Mouse (Mus musculus) left cerebral cortex, postnatal 4 days (tissue): Measurements from ENCODE around the gene Ptpa. TPM values are rescaled to one million over a fixed set of nuclear protein-coding genes. Genes with fewer than 3 reads are reported as not detected.
"Not testable (repeated sequence)": the region's sequence is repeated elsewhere in the genome, so short reads cannot be mapped to it uniquely, and the experiment has no call there.

Source experiments
- DNase-seq: peaks from one replicate; pipeline ENCODE4 v3.0.0-alpha.2; 2022
- intact Hi-C: fragments of 180-260 bp; cut with DNase I; formaldehyde crosslinking; loops from one replicate; pipeline ENCODE4 v1.15.1; 2025
- total RNA-seq, 2 experiments: library from RNA; stranded (reverse); gene quantifications; 2 replicates each; pipeline ENCODE4 v1.2.3; 2021

Ptpa gene
- total RNA-seq, 2 experiments from 2014 or later: 145 to 153 TPM

DNA sequence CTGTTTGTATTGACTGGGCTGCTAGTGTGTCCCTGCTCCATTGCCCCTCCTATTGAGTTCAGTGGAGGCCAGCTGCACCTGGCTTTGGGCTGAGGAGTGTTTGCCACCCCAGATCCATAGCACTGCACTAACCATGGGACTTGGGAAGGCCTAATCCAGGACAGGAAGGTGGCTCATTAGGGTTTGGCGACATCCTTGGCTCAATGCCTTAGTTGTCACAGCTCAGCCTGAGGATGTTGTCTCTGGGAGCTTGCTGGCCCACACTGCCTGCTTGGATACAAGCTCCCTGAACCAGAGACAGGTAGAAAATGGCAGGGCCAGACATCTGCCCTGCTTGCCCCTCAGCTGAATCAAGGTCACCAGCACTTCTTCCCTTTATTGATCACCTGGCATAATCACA is 14.3 kb upstream of the Ptpa start:
- intact Hi-C loops: no loop called here
- no peak for DNase-seq

GRCm38 (mm10) chr2:30402351-30402826 is 13.4 kb upstream of the Ptpa start:
- peak; percentile 47 for DNase-seq
- intact Hi-C loops: no loop called here

DNA sequence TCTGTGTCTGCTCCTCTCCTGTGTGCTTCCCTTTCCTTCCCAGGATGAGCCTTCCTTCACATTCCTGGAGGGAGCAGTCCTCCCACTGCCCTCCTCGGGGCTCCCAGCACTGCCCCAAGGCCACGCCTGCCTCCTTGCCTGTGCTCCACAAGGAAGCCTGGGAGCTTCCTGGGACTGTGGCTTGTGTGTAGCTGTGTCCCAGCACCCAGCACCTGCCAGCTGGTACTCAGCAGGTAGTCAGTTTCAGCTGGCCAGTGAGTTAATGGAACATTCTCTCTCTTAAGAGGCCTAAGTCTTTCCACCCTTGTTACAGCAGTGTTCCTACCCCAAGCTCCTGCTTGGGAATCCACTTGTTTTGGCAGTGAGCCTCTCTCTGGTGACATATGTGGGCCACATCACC is 13.0 kb upstream of the Ptpa start:
- intact Hi-C loops: no loop called here
- peak; percentile 25 for DNase-seq

DNA sequence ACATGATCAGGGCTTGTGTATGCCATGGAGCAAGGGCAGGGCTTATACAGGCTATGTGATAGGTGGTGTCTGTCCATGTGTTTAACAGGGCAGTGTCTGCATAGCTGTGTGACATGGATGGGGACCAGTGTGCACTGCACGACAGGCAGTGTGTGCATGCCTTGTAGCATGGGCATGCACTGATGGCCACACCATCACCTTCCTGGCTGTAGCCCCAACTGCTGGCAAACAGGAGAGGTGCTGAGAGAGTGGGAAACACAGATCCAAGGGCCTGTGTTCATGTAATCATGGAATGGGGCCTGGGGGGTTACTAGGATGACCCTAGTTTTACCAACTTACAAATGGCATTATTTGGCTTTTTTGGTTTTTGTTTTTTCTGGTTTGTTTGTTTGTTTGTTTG is 12.0 kb upstream of the Ptpa start:
- DNase-seq: no peak
- intact Hi-C loops: no loop called here

- intact Hi-C loops: no loop called here
- no peak for DNase-seq
Measured at GRCm38 (mm10) chr2:30407221-30407620, 8.6 kb upstream of the Ptpa start.

- intact Hi-C loops: no loop called here
- DNase-seq: no peak
Measured at GRCm38 (mm10) chr2:30407778-30408177, 8.1 kb upstream of the Ptpa start.

DNA sequence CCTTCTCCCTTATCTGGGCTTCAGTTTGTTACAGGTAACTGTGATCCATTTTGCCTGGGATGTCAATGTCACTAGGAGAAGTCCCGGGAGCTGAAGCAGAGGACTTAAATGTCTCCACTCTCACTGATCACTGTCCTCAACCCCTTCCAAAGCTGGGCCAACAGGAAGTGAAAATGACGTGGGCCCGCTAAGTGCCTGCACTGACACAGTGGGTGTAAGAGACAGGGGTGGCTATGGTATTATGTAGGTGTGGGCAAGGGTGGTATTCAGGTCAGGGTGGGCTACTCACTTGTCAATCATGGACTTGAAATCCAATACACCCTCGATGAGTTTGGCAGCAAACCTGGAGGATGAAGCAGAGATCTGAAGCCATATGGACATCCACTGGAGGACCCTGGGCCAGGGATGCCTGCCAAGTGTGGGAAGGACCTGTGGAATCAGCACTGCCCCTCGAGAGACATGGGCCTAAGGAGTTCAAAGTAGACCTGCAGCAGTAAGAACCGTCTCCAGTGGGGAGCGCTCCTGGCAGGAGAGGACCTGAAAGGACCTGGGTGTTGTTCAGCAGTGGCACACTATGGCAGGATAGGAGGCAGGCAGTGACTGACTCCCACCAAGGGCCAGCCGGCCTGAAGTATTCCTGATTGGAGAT is 7.3 kb upstream of the Ptpa start:
- intact Hi-C loops: no loop called here
- DNase-seq: no peak

DNA sequence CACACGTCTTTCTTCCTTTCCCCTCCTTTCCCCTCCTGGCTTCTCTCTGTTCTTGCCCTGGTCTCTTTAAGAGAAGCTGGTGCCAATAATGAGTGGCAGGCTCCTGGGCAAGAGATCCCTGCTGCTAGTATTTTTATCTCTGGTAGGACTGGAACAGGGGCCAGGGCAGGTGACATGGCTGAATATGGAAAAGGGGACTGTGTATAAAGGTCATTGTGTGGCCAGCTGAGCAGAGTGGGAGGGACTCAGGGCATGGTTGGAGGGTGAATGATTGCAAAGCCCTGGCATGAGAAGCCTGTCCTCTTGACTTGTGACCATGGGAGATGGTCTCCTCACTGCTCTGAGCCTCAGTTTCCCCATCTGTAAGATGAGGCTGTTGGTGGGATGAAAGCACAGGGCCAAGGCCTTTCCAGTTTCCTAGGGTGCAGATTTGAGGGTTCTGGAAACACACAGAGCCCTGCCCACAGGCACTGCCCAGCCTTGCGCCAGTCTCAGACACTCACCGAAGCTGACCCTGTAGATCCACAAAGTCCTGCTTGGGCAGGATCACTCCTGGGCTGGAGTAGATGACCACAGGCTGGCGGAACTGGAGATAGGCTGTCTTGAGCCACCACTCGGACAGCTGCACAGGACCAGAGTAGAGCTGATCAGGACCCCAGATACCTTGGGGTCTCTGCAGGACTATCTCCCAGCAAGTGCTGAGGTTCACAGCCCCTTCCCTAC is 6.2 kb upstream of the Ptpa start:
- intact Hi-C loops: no loop called here

DNA sequence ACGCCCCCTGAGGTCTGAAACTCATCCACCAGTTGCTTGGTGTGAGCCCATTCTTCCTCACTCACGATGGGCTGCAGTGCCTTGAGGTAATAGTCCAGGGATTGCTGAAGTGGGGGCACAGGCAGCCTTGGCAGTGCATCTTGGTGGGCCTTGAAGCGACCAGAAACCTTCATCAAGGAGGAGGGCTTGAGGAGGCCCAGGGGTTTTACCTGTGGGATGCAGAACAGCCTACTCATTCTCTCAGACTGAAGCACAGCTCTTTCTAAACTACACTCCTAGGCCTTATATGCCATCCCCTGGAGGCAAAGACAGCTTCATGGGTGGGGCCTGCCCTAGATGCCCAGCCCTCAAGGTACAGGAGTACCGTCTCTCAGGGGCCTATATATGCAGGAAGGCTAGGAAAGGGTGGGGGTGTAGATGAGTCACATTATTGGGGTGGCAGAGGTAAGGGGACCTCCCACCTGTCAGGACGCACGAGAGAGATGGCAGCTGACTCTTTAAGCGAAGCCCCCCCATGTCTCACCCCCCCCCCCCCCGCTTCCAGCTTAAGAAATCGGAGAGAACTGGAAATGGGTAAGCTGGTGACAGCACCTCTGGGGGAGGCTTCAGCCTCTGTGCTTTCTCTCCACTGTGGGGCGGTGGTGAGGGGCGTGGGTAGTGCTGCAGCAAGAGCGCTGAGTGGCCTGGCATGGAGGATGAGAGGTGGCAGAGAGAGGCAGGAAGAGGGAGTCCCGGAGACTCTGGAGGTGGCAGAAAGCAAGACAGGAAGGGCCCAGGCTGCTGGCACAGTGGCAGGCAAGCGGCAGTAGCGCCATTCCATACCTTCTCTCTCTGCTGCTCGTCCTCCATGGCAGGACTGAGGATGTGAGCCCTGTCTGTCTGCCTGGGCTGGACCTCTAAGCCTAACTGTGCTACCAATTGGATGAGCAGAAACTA is 2.5 kb upstream of the Ptpa start:
- DNase-seq: no peak

More for the DNA sequence above, 6.2 kb upstream of the Ptpa start:
- no peak for DNase-seq

GRCm38 (mm10) chr2:30414101-30414500 is 1.7 kb upstream of the Ptpa start:
- DNase-seq: no peak
- intact Hi-C loops: no loop called here

More for the DNA sequence above, 2.5 kb upstream of the Ptpa start:
- intact Hi-C loops: no loop called here

DNA sequence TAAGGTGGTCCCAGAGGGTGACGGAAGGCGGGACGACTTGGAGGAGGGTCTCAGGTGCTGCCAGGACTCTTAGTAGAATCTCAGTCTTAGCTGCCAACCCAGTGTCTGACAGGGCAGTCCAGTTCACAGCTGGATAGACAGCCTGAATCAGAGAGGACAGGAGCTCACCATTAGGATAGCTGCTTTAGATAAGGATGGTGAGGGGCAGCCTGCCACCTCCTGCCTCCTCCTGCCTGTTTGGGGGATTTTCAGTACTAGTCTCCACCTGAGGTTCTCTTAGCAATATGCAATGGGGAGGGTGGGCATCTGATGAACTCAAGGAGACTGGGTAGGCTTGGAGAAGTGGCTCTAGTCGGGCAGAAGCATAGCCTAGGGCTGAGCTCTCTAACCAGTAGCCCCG is 1.2 kb upstream of the Ptpa start:
- intact Hi-C loops: no loop called here
- DNase-seq: no peak

- intact Hi-C loops: no loop called here
- peak; percentile 89 for DNase-seq
Measured at GRCm38 (mm10) chr2:30415157-30415935, 493 bp upstream of the Ptpa start, which contains the start of gene Crat. Gene Crat, minus strand, starts transcription at chr2:30415813.

GRCm38 (mm10) chr2:30416649-30416965 is 768 bp downstream of the Ptpa start:
- DNase-seq: no peak
- intact Hi-C loops: no loop called here

GRCm38 (mm10) chr2:30417154-30417553 is 1.3 kb downstream of the Ptpa start:
- DNase-seq, intact Hi-C loops: not testable (repeated sequence)

DNA sequence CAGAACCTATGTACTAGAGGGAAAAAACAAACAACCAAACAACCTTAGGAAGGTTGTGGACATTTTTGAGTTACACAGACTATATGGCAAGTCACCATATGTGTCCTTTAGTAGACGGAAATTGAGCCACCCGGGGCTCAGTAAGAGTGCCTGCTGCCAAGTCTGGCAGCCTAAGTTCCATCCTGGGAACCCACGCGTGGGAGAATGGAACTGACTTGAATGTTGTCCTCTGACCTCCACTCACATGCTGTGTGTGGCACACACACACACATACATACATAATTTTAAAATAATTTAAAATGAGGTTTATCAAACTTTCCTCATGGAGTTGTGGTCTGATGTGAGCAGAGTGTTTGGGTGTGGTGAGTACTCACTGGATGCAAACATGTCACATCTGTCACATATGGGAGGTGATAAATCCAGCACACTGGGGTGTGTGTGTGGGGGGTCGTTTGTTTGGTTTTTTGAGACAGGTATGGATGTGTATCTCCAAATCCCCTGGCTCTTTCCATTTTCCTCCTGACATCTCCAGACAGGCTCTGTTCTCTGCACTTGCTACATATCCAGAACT is 1.8 kb downstream of the Ptpa start:
- intact Hi-C loops: no loop called here

DNA sequence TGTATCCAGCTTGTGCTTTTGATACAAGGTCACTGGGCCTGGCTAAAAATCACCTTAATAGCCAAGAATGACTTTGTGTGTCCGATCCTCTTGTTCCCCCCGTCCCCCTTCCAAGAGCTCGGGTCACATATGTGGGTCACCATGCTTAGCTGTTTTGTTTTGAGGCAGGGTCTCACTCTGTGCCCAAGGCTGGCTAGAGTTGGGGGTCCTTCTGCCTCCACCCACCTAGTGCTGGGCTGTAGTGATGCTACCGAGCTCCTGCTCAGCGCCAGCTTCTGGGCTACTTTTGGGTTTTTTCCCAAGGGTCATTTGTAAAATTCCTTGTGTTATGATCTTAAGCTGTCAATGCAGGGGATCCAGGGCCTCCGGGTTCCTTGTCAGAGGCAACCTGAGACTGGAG is 2.4 kb downstream of the Ptpa start:
- DNase-seq: no peak
- intact Hi-C loops: no loop called here

More for the DNA sequence above, 1.8 kb downstream of the Ptpa start:
- no peak for DNase-seq

DNA sequence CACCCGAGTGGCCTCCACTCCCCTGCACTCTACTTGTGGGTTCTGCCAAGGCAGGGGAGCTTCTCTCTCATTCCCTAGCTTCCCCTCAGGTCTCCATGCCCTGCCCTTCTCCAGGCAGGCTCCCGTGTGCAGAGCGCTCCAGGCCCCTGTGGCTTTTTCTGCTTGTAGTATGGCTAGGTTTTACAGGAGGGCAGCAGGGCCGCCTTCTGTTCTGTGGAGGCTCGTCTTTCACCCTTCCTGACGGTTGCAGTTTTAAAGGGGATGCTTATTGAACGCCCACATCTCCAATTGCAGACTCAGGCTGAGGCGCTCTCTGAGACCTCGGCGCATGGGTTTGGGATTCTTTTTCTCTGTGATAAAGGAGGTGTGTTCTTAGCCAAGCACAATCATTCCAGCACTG is 3.3 kb downstream of the Ptpa start:
- DNase-seq: no peak
- intact Hi-C loops: no loop called here

GRCm38 (mm10) chr2:30421432-30421831 is 5.6 kb downstream of the Ptpa start:
- intact Hi-C loops: no loop called here
- no peak for DNase-seq

DNA sequence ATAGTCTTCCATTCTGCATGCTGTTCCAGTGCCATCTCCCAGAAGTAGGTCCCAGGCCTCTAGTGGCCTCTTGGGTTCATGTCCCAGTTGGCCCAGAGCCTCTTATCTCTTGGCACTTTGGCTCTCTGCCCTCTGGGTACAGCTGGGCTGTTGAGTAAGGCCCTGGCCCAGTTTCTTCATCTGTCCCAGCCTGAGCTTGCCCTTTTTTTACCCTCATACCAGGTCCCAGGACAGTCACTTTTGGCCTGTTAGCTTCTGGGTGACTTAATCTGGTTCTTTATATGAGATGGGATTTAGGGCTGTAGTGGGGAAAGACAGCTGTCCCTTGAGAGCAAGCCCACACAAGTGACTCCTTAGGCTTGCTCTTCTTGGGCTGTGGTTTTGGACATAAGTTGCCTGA is 13.3 kb downstream of the Ptpa start:
- DNase-seq: no peak
- intact Hi-C loops: no loop called here
